ENCODE assay signal across 15 mouse cellular contexts in the genomic region with DNA sequence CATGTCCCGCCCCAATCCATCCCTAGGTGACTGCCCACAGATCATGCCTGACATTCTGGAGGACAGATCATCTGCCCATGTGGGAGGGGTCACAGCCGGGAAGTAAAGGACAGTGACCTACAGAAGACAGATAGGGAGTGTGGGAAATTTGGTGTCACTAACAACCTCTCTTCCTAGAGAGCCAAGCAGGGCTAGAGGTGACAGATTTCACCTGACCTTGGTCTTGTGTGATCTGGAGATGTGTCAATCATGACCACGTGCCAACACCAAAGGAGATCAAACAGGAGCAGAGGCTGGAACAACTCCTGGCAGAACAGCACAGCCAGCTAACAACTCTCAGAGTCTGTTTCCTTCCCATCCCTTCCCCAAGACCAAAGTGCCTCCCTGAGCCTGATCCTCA.
"Had no signal": no experiment of that assay in that cellular context is flagged by ENCODE, and none has a peak within 500 bp of the region (broad histone marks: within the 10 kb centered on the region; RNA-seq: fewer than 3 reads in every experiment).

No protein-coding gene starts in this region.

- H3K27me3 ChIP-seq: midbrain, embryonic 15.5 days; neural tube, embryonic 12.5 days had no signal

- DNase-seq: lung, adult 2 months; lung, postnatal 14 days; lung, postnatal 36 days; retina, postnatal 1 day; right cerebral cortex, postnatal 4 days; spleen, adult 18-20 months; thymus, adult 18-20 months had no signal

- H3K4me2 ChIP-seq: lung, embryonic 15.5 days; midbrain, embryonic 11.5 days; midbrain, embryonic 13.5 days; midbrain, embryonic 15.5 days; neural tube, embryonic 12.5 days had no signal

- H3K4me3 ChIP-seq: lung, embryonic 15.5 days; megakaryocyte, embryonic 14.5 days; midbrain, embryonic 13.5 days; midbrain, embryonic 15.5 days; neural tube, embryonic 12.5 days had no signal

- H3K36me3 ChIP-seq: lung, embryonic 15.5 days; midbrain, embryonic 13.5 days; midbrain, embryonic 15.5 days; neural tube, embryonic 12.5 days had no signal

- H3K4me1 ChIP-seq: midbrain, embryonic 15.5 days; neural tube, embryonic 12.5 days had no signal

- H3K27ac ChIP-seq: lung, embryonic 15.5 days; macrophage; midbrain, embryonic 13.5 days; midbrain, embryonic 15.5 days; neural tube, embryonic 12.5 days had no signal

- H3K9ac ChIP-seq: lung, embryonic 15.5 days; midbrain, embryonic 13.5 days; midbrain, embryonic 15.5 days; neural tube, embryonic 12.5 days had no signal

- H3K9me3 ChIP-seq: lung, embryonic 15.5 days; midbrain, embryonic 13.5 days; midbrain, embryonic 15.5 days; neural tube, embryonic 12.5 days had no signal

- ATAC-seq: lung, postnatal 0 days; midbrain, embryonic 13.5 days; midbrain, embryonic 15.5 days had no signal
